Mouse (Mus musculus): ENCODE measurements around the gene Zfand3. TPM values are rescaled to one million over a fixed set of nuclear protein-coding genes. Genes with fewer than 3 reads are reported as not detected.

Gene Zfand3
- polyA plus RNA-seq, 1 experiment from 2014 or later: 61.7 TPM

DNA sequence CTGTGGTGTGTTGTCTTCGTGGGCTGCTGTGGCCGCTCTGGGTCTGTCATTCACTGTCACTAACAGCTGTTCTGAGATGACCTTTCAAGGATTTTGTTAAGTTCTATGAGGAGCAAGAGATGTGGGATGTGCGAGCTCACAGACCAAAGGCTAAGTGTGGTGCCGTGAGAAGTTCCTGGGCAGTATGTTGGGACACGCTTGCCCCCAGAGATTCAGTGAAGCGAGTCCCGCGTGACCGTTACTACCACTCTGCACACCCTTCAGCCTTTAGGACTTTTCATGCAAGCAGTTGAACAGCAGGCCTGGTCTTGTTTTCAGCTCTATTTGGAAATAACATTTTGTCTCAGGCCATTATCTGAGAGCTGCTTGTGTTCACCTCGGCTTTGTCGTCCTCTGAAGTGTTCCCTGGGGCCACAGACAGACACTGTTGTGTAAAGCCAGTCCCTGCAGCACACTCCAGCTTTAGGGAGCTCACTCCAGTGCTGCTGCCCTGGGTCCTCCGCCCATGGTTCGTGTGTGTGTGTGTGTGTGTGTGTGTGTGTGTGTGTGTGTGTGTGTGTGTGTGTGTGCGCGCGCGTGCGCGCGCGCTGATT lies 191.2 kb downstream of the Zfand3 start:
- 91% methylated on average over 21 of the region's 21 CpGs for WGBS

DNA sequence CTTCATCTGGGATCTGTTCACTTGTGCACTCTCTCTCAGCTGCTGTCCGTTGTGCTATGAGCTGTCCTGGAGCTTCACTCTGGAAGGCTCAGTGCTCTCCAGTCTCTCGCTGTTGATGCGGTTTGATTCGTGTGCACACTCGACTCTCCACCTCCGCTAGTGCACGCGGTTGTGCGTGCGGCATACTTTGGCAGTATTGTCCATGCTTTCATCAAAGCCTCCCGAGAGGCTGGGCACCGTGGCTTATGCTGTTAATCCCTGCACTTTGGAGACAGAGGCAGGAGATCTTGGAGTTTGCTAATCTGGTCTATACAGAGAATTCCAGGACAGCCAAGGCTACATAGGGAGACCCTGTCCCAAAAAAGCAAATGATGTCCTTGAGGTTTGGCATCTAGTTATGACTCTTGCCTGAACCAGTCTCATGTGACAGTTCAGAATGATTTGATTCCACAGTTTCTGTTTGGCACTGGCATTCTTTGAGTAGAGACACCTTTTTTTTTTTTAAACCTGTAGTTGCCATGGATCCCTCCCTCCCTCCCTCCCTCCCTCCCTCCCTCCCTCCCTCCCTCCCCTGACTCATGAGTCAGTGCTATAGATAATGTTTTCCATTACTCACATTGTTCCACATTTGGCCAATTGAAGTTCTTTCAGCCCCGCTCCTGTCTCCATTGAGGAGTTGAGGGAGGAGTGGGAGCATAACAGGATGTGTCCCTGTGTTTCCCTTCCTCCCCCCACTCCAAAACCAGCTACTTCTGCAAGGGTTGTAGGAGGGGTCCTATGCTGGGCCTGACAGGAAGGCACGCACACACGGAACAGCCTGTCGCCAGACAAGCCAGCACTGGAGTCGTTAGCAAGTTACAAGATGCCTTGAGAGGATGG lies 192.1 kb downstream of the Zfand3 start:
- Histone ChIP-seq H3K27ac (ENCODE audit: low read depth, low read length) (no peak overlapping the region), H3K27me3 (ENCODE audit: control insufficient read depth, insufficient read depth, low read length) (no peaks in the 10 kb centered on the region), H3K36me3 (ENCODE audit: control insufficient read depth, insufficient read depth, low read length) (no peaks in the 10 kb centered on the region), H3K9ac (ENCODE audit: low read depth, low read length) (no peak overlapping the region), H3K4me3 (ENCODE audit: low read depth, low read length) (no peak overlapping the region), H3K4me1 (replicated peaks; ENCODE audit: control insufficient read depth, insufficient read depth, low read length) (peaks cover 2% of the 10 kb centered on the region), H3K9me3 (ENCODE audit: control insufficient read depth, low read length) (no peaks in the 10 kb centered on the region), H3K4me2 (replicated peaks; ENCODE audit: low read depth, low read length) (no peak overlapping the region)
- ATAC-seq (ENCODE audit: low FRiP score) (no peak), DNase-seq (ENCODE audit: low spot score) (no peak)
- WGBS: 85% methylated on average over 17 of the region's 17 CpGs

More for the DNA sequence above, 191.2 kb downstream of the Zfand3 start:
- Histone ChIP-seq H3K27me3 (ENCODE audit: control insufficient read depth, insufficient read depth, low read length) (no peaks in the 10 kb centered on the region), H3K4me3 (ENCODE audit: low read depth, low read length) (no peak overlapping the region), H3K4me2 (replicated peaks; ENCODE audit: low read depth, low read length) (no peak overlapping the region), H3K27ac (ENCODE audit: low read depth, low read length) (no peak overlapping the region), H3K4me1 (replicated peaks; ENCODE audit: control insufficient read depth, insufficient read depth, low read length) (peaks cover 2% of the 10 kb centered on the region), H3K36me3 (ENCODE audit: control insufficient read depth, insufficient read depth, low read length) (no peaks in the 10 kb centered on the region), H3K9ac (ENCODE audit: low read depth, low read length) (no peak overlapping the region), H3K9me3 (ENCODE audit: control insufficient read depth, low read length) (no peaks in the 10 kb centered on the region)
- ATAC-seq (ENCODE audit: low FRiP score): no peak
- DNase-seq (ENCODE audit: low spot score): no peak

DNA sequence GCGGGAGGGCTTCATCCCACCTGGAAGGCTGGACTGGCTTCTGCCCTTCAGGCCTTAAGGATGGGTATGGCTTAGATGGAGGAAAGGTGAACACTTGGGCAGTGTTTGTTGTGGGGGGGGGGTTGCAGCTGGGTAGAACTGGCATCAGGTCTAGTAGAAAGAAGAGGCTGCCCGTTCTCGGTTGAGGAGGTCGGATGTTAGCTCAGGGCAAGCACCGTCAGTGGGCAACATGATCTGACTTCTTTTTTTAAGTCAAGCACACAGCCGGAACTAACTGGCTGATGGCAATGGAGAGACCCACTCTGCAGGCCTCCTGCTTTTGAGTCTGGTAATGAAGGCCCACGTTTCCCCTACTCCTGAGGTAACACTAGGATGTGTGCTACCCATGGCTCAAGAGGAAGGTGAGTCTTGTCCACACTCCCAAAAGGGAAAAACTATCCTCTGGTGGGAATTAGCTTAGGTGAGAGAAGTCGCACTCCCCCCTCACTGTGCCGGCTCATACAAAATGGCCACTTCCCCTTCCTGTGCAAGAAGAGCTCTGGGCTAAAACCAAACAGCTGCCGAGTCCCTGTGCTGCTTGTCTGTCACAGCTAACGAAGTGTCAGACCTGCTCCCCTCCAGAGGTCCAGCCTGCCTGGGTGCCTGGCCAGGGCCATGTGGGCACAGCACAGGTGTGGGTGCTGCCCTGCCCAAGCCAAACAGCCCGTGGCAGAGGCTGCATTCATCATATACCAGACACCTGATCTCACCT lies 192.9 kb downstream of the Zfand3 start:
- 72% methylated on average over 12 of the region's 12 CpGs for WGBS
- no peak overlapping the region for H3K9ac ChIP-seq (ENCODE audit: low read depth, low read length)
- DNase-seq (ENCODE audit: low spot score): no peak

DNA sequence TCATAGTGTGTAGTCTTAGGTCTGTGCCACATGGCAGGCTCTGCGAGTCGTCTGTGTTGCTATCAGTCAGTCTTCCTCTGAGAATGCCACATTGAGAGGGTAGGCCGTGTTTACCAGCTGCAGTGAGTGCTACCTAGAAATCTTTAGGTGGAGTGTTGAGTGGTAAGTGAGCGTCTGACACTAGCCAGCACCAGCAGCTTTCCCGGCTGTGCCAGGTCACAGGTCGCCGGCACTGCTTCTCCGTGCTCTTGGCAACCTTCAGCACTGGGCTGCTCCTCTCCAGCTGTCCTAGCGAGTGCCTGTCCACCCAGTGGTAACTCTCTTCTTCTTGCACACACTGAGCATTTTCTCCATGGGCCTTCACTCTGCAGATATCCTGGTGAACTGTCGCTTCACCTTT lies 193.9 kb downstream of the Zfand3 start:
- H3K4me3 ChIP-seq (ENCODE audit: low read depth, low read length): no peak overlapping the region
- no peaks in the 10 kb centered on the region; the same call in none of the 2 replicates for H3K4me1 ChIP-seq (replicated peaks; ENCODE audit: control insufficient read depth, insufficient read depth, low read length)
- no peak for ATAC-seq (ENCODE audit: low FRiP score)
- H3K9ac ChIP-seq (ENCODE audit: low read depth, low read length): no peak overlapping the region
- no peak overlapping the region for H3K27ac ChIP-seq (ENCODE audit: low read depth, low read length)
- H3K36me3 ChIP-seq (ENCODE audit: control insufficient read depth, insufficient read depth, low read length): no peaks in the 10 kb centered on the region
- H3K4me2 ChIP-seq (replicated peaks; ENCODE audit: low read depth, low read length): no peak overlapping the region
- H3K27me3 ChIP-seq (ENCODE audit: control insufficient read depth, insufficient read depth, low read length): no peaks in the 10 kb centered on the region
- H3K9me3 ChIP-seq (ENCODE audit: control insufficient read depth, low read length): no peaks in the 10 kb centered on the region
- DNase-seq (ENCODE audit: low spot score): no peak
- 72% methylated on average over 10 of the region's 10 CpGs for WGBS

More for the DNA sequence above, 192.9 kb downstream of the Zfand3 start:
- Histone ChIP-seq H3K27me3 (ENCODE audit: control insufficient read depth, insufficient read depth, low read length) (no peaks in the 10 kb centered on the region), H3K4me3 (ENCODE audit: low read depth, low read length) (no peak overlapping the region), H3K27ac (ENCODE audit: low read depth, low read length) (no peak overlapping the region), H3K4me1 (replicated peaks; ENCODE audit: control insufficient read depth, insufficient read depth, low read length) (no peaks in the 10 kb centered on the region; the same call in none of the 2 replicates), H3K36me3 (ENCODE audit: control insufficient read depth, insufficient read depth, low read length) (no peaks in the 10 kb centered on the region), H3K9me3 (ENCODE audit: control insufficient read depth, low read length) (no peaks in the 10 kb centered on the region), H3K4me2 (replicated peaks; ENCODE audit: low read depth, low read length) (no peak overlapping the region)
- no peak for ATAC-seq (ENCODE audit: low FRiP score)

DNA sequence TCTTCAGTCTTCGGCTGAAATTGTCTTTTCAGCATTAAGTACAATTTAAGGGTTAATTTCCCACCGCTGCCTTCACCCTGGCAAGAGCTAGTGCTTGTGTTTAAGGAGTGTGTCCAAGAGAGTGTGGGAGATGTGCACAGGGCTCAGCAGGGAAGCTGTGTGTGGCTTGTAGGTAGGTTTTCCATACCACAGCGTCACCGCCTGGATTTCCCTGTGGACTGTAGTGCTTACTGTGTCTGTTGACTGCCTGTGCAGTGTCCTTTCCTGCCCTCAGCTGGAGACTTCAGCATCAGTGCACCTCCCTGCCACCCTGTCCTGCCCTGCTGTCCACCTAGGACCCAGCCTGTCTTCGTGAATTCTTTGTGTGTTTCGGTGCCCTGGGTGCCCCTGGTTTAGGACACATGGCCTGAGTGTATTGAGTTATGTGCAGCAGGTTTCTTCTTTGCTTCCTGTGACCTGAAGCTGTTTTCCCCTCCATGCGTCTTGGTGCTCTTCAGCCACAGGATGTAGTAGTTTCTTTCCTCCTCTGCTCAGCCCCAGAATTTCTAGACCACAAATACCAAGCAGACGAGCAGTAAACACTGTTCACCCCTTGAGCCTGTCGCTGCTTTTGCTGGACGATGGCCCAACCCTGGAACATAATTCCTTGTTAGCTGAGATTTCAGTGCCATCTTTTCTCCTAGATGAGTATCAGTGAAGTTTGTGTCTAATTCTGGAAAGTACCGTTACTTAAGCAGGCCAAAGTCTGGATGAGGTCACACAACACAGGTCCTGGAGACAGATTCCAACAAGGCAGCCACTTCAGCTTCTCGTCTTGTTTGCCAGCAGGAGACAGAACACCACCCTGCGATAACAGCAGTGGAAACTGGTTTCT lies 195.1 kb downstream of the Zfand3 start:
- no peak for DNase-seq (ENCODE audit: low spot score)
- 88% methylated on average over 13 of the region's 13 CpGs for WGBS
- Histone ChIP-seq H3K4me2 (replicated peaks; ENCODE audit: low read depth, low read length) (no peak overlapping the region), H3K27me3 (ENCODE audit: control insufficient read depth, insufficient read depth, low read length) (no peaks in the 10 kb centered on the region), H3K4me3 (ENCODE audit: low read depth, low read length) (no peak overlapping the region), H3K4me1 (replicated peaks; ENCODE audit: control insufficient read depth, insufficient read depth, low read length) (peaks cover 2% of the 10 kb centered on the region), H3K9ac (ENCODE audit: low read depth, low read length) (no peak overlapping the region), H3K9me3 (ENCODE audit: control insufficient read depth, low read length) (no peaks in the 10 kb centered on the region), H3K27ac (ENCODE audit: low read depth, low read length) (no peak overlapping the region), H3K36me3 (ENCODE audit: control insufficient read depth, insufficient read depth, low read length) (no peaks in the 10 kb centered on the region)
- no peak for ATAC-seq (ENCODE audit: low FRiP score)

DNA sequence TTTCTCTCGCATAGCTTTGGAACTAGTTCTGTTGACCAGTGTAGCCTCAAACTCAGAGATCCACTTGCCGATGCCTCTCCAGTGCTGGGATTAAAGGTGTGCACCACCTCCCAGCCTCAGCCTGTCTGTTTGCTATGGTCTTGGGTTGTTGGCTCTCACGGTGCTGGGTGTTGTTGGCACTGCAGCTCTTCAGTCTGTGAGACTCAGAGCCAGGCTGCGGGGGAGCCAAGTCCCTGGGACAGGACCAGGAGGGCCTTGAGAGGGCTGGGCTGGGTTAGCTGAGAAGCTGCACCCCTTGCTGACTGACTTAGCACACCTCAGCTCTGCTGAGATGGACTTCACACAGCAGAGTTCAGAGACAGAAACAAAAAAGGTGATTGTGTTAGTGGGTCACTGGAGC lies 195.8 kb downstream of the Zfand3 start:
- Histone ChIP-seq H3K4me3 (ENCODE audit: low read depth, low read length) (no peak overlapping the region), H3K27me3 (ENCODE audit: control insufficient read depth, insufficient read depth, low read length) (no peaks in the 10 kb centered on the region), H3K9me3 (ENCODE audit: control insufficient read depth, low read length) (no peaks in the 10 kb centered on the region), H3K27ac (ENCODE audit: low read depth, low read length) (no peak overlapping the region), H3K4me1 (replicated peaks; ENCODE audit: control insufficient read depth, insufficient read depth, low read length) (peaks cover 2% of the 10 kb centered on the region), H3K9ac (ENCODE audit: low read depth, low read length) (no peak overlapping the region), H3K4me2 (replicated peaks; ENCODE audit: low read depth, low read length) (no peak overlapping the region), H3K36me3 (ENCODE audit: control insufficient read depth, insufficient read depth, low read length) (no peaks in the 10 kb centered on the region)
- no peak for DNase-seq (ENCODE audit: low spot score)
- 92% methylated on average over 4 of the region's 4 CpGs for WGBS
- ATAC-seq (ENCODE audit: low FRiP score): no peak

DNA sequence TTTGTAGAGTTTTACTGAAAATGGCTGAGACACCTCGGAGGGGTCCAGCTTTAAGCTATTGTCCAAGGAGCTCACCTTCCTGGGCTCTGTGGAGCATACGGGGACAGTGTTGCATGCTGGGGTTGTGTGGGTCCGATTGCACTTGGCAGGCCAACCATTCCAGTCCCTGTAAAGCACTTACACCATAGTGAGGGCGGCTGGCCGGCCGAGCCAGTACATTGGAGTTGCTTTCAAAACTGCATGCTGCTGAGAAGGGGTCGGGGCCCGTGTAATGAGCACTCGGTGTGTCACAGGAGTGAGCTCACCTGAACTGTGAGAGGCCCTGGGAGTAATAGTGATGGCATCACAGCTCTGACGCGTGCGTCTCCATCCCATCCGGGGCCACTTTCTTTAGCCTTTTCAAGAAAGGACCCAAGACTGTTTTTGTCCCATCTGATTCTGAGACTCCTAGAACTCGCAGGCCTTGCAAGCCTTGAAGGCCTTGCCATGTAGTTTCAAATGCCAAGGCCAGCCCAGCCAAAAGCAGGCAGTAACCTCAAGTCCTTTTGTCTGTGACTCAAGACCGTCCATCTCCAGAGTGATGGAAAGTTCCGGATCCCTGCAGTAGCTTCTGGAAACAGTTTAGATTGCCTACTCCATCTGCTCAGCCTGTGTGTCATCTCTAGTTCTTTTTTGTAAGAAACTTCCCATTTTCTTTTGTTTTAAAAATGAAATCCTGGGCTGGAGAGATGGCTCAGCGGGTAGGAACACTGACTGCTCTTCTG lies 200.7 kb downstream of the Zfand3 start:
- H3K27me3 ChIP-seq (ENCODE audit: control insufficient read depth, insufficient read depth, low read length): no peaks in the 10 kb centered on the region
- no peak overlapping the region for H3K27ac ChIP-seq (ENCODE audit: low read depth, low read length)
- ATAC-seq (ENCODE audit: low FRiP score): no peak
- WGBS: 91% methylated on average over 17 of the region's 17 CpGs
- no peaks in the 10 kb centered on the region for H3K36me3 ChIP-seq (ENCODE audit: control insufficient read depth, insufficient read depth, low read length)
- H3K4me2 ChIP-seq (replicated peaks; ENCODE audit: low read depth, low read length): no peak overlapping the region
- H3K9me3 ChIP-seq (ENCODE audit: control insufficient read depth, low read length): no peaks in the 10 kb centered on the region
- H3K9ac ChIP-seq (ENCODE audit: low read depth, low read length): no peak overlapping the region
- H3K4me1 ChIP-seq (replicated peaks; ENCODE audit: control insufficient read depth, insufficient read depth, low read length): peaks cover 2% of the 10 kb centered on the region; the same call in 1 of the 2 replicates
- H3K4me3 ChIP-seq (ENCODE audit: low read depth, low read length): no peak overlapping the region
- no peak for DNase-seq (ENCODE audit: low spot score)

Data from hindbrain, embryonic 11.5 days (tissue).